Mouse (Mus musculus): Measurements from ENCODE around the gene Nfu1.

DNA sequence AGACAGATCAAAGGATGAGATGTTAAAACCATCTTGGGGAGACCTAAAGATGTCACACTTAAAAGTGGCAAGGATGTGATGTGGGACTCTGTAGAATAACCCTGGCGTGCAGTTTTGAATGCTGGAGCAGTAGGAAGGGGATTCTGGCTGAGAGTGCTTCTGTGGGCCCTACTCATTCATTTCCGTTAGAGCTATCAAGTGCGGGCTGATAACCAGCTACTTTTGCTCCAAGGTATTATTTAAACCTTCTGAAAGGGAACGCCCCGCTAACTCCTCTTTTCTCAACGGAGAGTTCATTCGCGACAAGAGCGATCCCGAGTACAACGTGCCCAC is 32.9 kb downstream of the Nfu1 start:
- TF ChIP-seq POLR2A (IDR thresholded peaks at IDR 0.05; ENCODE audit: control insufficient read depth, extremely low read depth, insufficient read depth, low read length, poor library complexity), result no peak
- TF ChIP-seq CTCF (IDR thresholded peaks at IDR 0.05; ENCODE audit: borderline replicate concordance, control insufficient read depth, extremely low read depth, insufficient read depth, low read length, poor library complexity), result no peak

All from thymus, adult 2 months (tissue).